16 mouse cellular contexts compared by ENCODE assay signal in genomic region chr4:109661183-109661582, GRCm38 (mm10). TPM values are rescaled to one million over a fixed set of nuclear protein-coding genes. Genes with fewer than 3 reads are reported as not detected.
A peak's percentile ranks its signal among the peaks of the same experiment; 100 is the strongest.
DNase-seq lines count a peak whose midpoint lies in the region; ATAC-seq and TF ChIP-seq lines count a peak whose summit lies in the region.
"Had no signal": no experiment of that assay in that cellular context is flagged by ENCODE, and none has a peak within 500 bp of the region (broad histone marks: within the 10 kb centered on the region; RNA-seq: fewer than 3 reads in every experiment).

No protein-coding gene starts in this region.

- TF ChIP-seq CTCF in heart, adult 2 months (IDR thresholded peaks at IDR 0.05), result no peak

- H3K27ac ChIP-seq in heart, adult 2 months, result no peak overlapping the region
- H3K27ac ChIP-seq in neural tube, embryonic 15.5 days (replicated peaks), result no peak overlapping the region
- H3K27ac ChIP-seq in limb, embryonic 11.5 days (replicated peaks; ENCODE audit: low read depth, low read length), result no peak overlapping the region
- no peak overlapping the region for H3K27ac ChIP-seq in liver, embryonic 12.5 days
- H3K27ac ChIP-seq: liver, embryonic 15.5 days; neural tube, embryonic 13.5 days had no signal

- H3K79me2 ChIP-seq in heart, adult 2 months (replicated peaks; ENCODE audit: control insufficient read depth, insufficient read depth, low read length), result no peaks in the 10 kb centered on the region

- no peak overlapping the region for H3K4me3 ChIP-seq in heart, adult 2 months
- H3K4me3 ChIP-seq in neural tube, embryonic 15.5 days (replicated peaks), result no peak overlapping the region
- no peak overlapping the region for H3K4me3 ChIP-seq in limb, embryonic 11.5 days (ENCODE audit: low read depth, low read length)
- no peak overlapping the region for H3K4me3 ChIP-seq in liver, embryonic 12.5 days
- H3K4me3 ChIP-seq: erythroblast, embryonic 14.5 days; liver, embryonic 15.5 days; neural tube, embryonic 13.5 days had no signal

- peaks cover 7% of the 10 kb centered on the region for H3K36me3 ChIP-seq in heart, adult 2 months (ENCODE audit: control insufficient read depth, insufficient read depth, low read length)
- H3K36me3 ChIP-seq in neural tube, embryonic 15.5 days, result no peaks in the 10 kb centered on the region
- no peaks in the 10 kb centered on the region for H3K36me3 ChIP-seq in limb, embryonic 11.5 days (ENCODE audit: control insufficient read depth, insufficient read depth, low read length)
- peaks cover 4% of the 10 kb centered on the region; the same call in 1 of the 2 replicates for H3K36me3 ChIP-seq in liver, embryonic 12.5 days
- H3K36me3 ChIP-seq: neural tube, embryonic 13.5 days had no signal

- H3K9ac ChIP-seq in heart, adult 2 months (ENCODE audit: low read depth, low read length), result no peak overlapping the region
- no peak overlapping the region for H3K9ac ChIP-seq in neural tube, embryonic 15.5 days (replicated peaks)
- no peak overlapping the region for H3K9ac ChIP-seq in limb, embryonic 11.5 days (ENCODE audit: low read length)
- H3K9ac ChIP-seq in liver, embryonic 12.5 days, result no peak overlapping the region
- H3K9ac ChIP-seq: liver, embryonic 15.5 days; neural tube, embryonic 13.5 days had no signal

- TF ChIP-seq POLR2A in heart, adult 2 months (IDR thresholded peaks at IDR 0.05; ENCODE audit: insufficient read depth, low read depth, low read length), result no peak

- 50% methylated on average over 5 of the region's 5 CpGs for WGBS in heart, adult 2 months
- 19% methylated on average over 5 of the region's 5 CpGs for WGBS in neural tube, embryonic 15.5 days
- 2% methylated on average over 5 of the region's 5 CpGs for WGBS in limb, embryonic 11.5 days
- 8% methylated on average over 5 of the region's 5 CpGs for WGBS in liver, embryonic 12.5 days (ENCODE audit: insufficient replicate concordance)

- no peak for TF ChIP-seq EP300 in heart, adult 2 months (IDR thresholded peaks at IDR 0.05; ENCODE audit: insufficient read depth, low read depth, low read length)

- ATAC-seq in neural tube, embryonic 15.5 days (ENCODE audit: low FRiP score), result no peak
- ATAC-seq in limb, embryonic 11.5 days (ENCODE audit: insufficient number of reproducible peaks, low FRiP score, low TSS enrichment, low read depth), result no peak
- no peak for ATAC-seq in liver, embryonic 12.5 days
- ATAC-seq: intestine, postnatal 0 days; midbrain, embryonic 16.5 days had no signal

- peak; percentile 41 to 47 for DNase-seq in heart, adult 2 months
- no peak for DNase-seq in heart, adult 8-10 months (ENCODE audit: low spot score)
- DNase-seq in neural tube, embryonic 10.5 days (ENCODE audit: extremely low spot score, low spot score), result peak; percentile 53
- DNase-seq in adrenal gland, postnatal 14 days, result peak; percentile 7
- DNase-seq in limb, embryonic 11.5 days (ENCODE audit: low spot score), result peak; percentile 41
- DNase-seq: cerebellum, adult 18-20 months; gastrocnemius, postnatal 14 days; kidney, postnatal 10 days; lung, postnatal 14 days had no signal

- intact Hi-C loops in heart, adult 2 months (cut with DNase I), result no loop called here

- H3K27me3 ChIP-seq in heart, adult 2 months (ENCODE audit: control insufficient read depth, insufficient read depth, low read length), result no peaks in the 10 kb centered on the region
- peaks cover 71% of the 10 kb centered on the region for H3K27me3 ChIP-seq in neural tube, embryonic 15.5 days (replicated peaks)
- peaks cover 61% of the 10 kb centered on the region for H3K27me3 ChIP-seq in limb, embryonic 11.5 days (ENCODE audit: control insufficient read depth, insufficient read depth, low read length)
- H3K27me3 ChIP-seq in liver, embryonic 12.5 days (replicated peaks), result peaks cover 64% of the 10 kb centered on the region

- H3K4me1 ChIP-seq in heart, adult 2 months (ENCODE audit: control insufficient read depth, insufficient read depth, low read length), result peaks cover 6% of the 10 kb centered on the region
- H3K4me1 ChIP-seq in neural tube, embryonic 15.5 days, result peaks cover 23% of the 10 kb centered on the region
- peaks cover 8% of the 10 kb centered on the region for H3K4me1 ChIP-seq in limb, embryonic 11.5 days (ENCODE audit: control insufficient read depth, insufficient read depth, low read length)
- peaks cover 26% of the 10 kb centered on the region for H3K4me1 ChIP-seq in liver, embryonic 12.5 days

- no peaks in the 10 kb centered on the region for H3K9me3 ChIP-seq in neural tube, embryonic 15.5 days (replicated peaks)
- H3K9me3 ChIP-seq in limb, embryonic 11.5 days (ENCODE audit: control insufficient read depth, low read length), result no peaks in the 10 kb centered on the region
- no peaks in the 10 kb centered on the region for H3K9me3 ChIP-seq in liver, embryonic 12.5 days (replicated peaks)
- H3K9me3 ChIP-seq: liver, embryonic 15.5 days; neural tube, embryonic 13.5 days had no signal

- no peak overlapping the region for H3K4me2 ChIP-seq in neural tube, embryonic 15.5 days
- H3K4me2 ChIP-seq in limb, embryonic 11.5 days (ENCODE audit: low read depth, severe bottlenecking), result no peak overlapping the region
- H3K4me2 ChIP-seq in liver, embryonic 12.5 days, result no peak overlapping the region
- H3K4me2 ChIP-seq: liver, embryonic 15.5 days; neural tube, embryonic 13.5 days had no signal

RNA-seq across cellular contexts. Expression of gene Cdkn2c, which starts 5.8 kb away (rescaled TPM):
- 10 to 100 TPM; 11.0 to 14.5 TPM for total RNA-seq in heart, adult 2 months (2021)
- 6.3 and 11.0 TPM in 2 replicates for polyA plus RNA-seq in heart, adult 2 months (2012; rRNA removed)
- total RNA-seq in heart, adult 8-10 months (2022), result 10 to 100 TPM; 11.7 to 14.3 (median 13.2) TPM
- polyA plus RNA-seq in neural tube, embryonic 15.5 days (2015; fragmentation: Nextera tagmentation; extraction: Ambion mirVana), result 3.3 and 4.9 TPM in 2 replicates
- total RNA-seq in adrenal gland, postnatal 14 days (2021), result 49.8 and 64.3 TPM in 2 replicates
- 1.4 and 2.0 TPM in 2 replicates for polyA plus RNA-seq in limb, embryonic 11.5 days (2014; fragmentation: Nextera tagmentation; extraction: Ambion mirVana)
- 14.8 and 15.7 TPM in 2 replicates for polyA plus RNA-seq in liver, embryonic 12.5 days (2016; fragmentation: Nextera tagmentation; extraction: Ambion mirVana)

RNA-seq across cellular contexts. Expression of gene Faf1, which starts 15.2 kb away (rescaled TPM):
- 10 to 100 TPM; 37.1 to 46.0 TPM for total RNA-seq in heart, adult 2 months (2021)
- 9.6 and 18.5 TPM in 2 replicates for polyA plus RNA-seq in heart, adult 2 months (2012; rRNA removed)
- 10 to 100 TPM; 35.9 to 44.0 (median 40.6) TPM for total RNA-seq in heart, adult 8-10 months (2022)
- 28.5 and 30.9 TPM in 2 replicates for polyA plus RNA-seq in neural tube, embryonic 15.5 days (2015; fragmentation: Nextera tagmentation; extraction: Ambion mirVana)
- 26.9 and 27.8 TPM in 2 replicates for total RNA-seq in adrenal gland, postnatal 14 days (2021)
- polyA plus RNA-seq in limb, embryonic 11.5 days (2014; fragmentation: Nextera tagmentation; extraction: Ambion mirVana), result 33.9 and 34.6 TPM in 2 replicates
- polyA plus RNA-seq in liver, embryonic 12.5 days (2016; fragmentation: Nextera tagmentation; extraction: Ambion mirVana), result 31.3 and 31.4 TPM in 2 replicates
